Mouse (Mus musculus) left cerebral cortex, adult 18-20 months (tissue): ENCODE results near the gene S1pr4. TPM values are rescaled to one million over a fixed set of nuclear protein-coding genes. Genes with fewer than 3 reads are reported as not detected.

Experiments
- DNase-seq, 2 experiments: peaks; one replicate each; pipeline ENCODE4 v3.0.0; 2021 to 2022; ENCODE audit warnings: low spot score in 2 of 2, mixed read lengths in 1 of 2
- long read RNA-seq, 2 experiments: library from polyadenylated mRNA; stranded (forward); transcript quantifications; one replicate each; pipeline ENCODE4 v2.0.0; 2021
- total RNA-seq, 2 experiments: library from RNA; stranded (reverse); gene quantifications; 2 replicates each; pipeline ENCODE4 v1.2.3; 2021

S1pr4 gene
- under 1 TPM; 0.58 to 0.82 TPM for total RNA-seq
- long read RNA-seq, experiment 1, result 0 reads
- long read RNA-seq, experiment 2, result 0 reads

- no peak for DNase-seq
These were observed at the start of gene S1pr4 for GRCm38 (mm10) chr10:81500032-81500431. TSS of gene S1pr4 (minus strand) at chr10:81500132.

- DNase-seq, result no peak
These were observed 49.0 kb upstream of the S1pr4 start for GRCm38 (mm10) chr10:81548944-81549343.

- no peak for DNase-seq
These were observed 47.0 kb upstream of the S1pr4 start for GRCm38 (mm10) chr10:81546788-81547571.

- DNase-seq, result no peak
These were observed 46.4 kb upstream of the S1pr4 start for GRCm38 (mm10) chr10:81546332-81546731.

- DNase-seq, result peak; percentile 99 to 100
These were observed 45.3 kb upstream of the S1pr4 start, which contains the start of gene Gna11 for GRCm38 (mm10) chr10:81545161-81545747. TSS of gene Gna11 (minus strand) at chr10:81545190.

GRCm38 (mm10) chr10:81544296-81545160 lies 44.6 kb upstream of the S1pr4 start:
- peak in 1 of 2 experiments; percentile 31 for DNase-seq

- no peak for DNase-seq
These were observed 43.7 kb upstream of the S1pr4 start for GRCm38 (mm10) chr10:81543633-81544032.

GRCm38 (mm10) chr10:81542727-81543460 lies 43.0 kb upstream of the S1pr4 start:
- no peak for DNase-seq

GRCm38 (mm10) chr10:81541803-81542202 lies 41.9 kb upstream of the S1pr4 start:
- no peak for DNase-seq

GRCm38 (mm10) chr10:81541363-81541762 lies 41.4 kb upstream of the S1pr4 start:
- DNase-seq, result no peak

GRCm38 (mm10) chr10:81538321-81539048 lies 38.6 kb upstream of the S1pr4 start:
- DNase-seq, result no peak

GRCm38 (mm10) chr10:81537429-81537828 lies 37.5 kb upstream of the S1pr4 start:
- no peak for DNase-seq

- DNase-seq, result no peak
These were observed 36.8 kb upstream of the S1pr4 start for GRCm38 (mm10) chr10:81536734-81537133.

- no peak for DNase-seq
These were observed 34.9 kb upstream of the S1pr4 start for GRCm38 (mm10) chr10:81534826-81535225.

- DNase-seq, result peak; percentile 67 to 78
These were observed 26.8 kb upstream of the S1pr4 start for GRCm38 (mm10) chr10:81526779-81527178.

GRCm38 (mm10) chr10:81525017-81525694 lies 25.2 kb upstream of the S1pr4 start:
- DNase-seq, result no peak

GRCm38 (mm10) chr10:81524051-81524605 lies 24.2 kb upstream of the S1pr4 start, which contains the start of gene Gna15:
TSS of gene Gna15 (minus strand) at chr10:81524225.
- DNase-seq, result no peak

GRCm38 (mm10) chr10:81523570-81523969 lies 23.6 kb upstream of the S1pr4 start:
- DNase-seq, result no peak

- DNase-seq, result no peak
These were observed 23.2 kb upstream of the S1pr4 start for GRCm38 (mm10) chr10:81523142-81523541.
